Mouse (Mus musculus): ENCODE results near the gene Btbd1.
"Not testable (repeated sequence)": the region's sequence is repeated elsewhere in the genome, so short reads cannot be mapped to it uniquely, and the experiment has no call there.

Btbd1 gene

GRCm38 (mm10) chr7:81849633-81850032 is 20.4 kb upstream of the Btbd1 start:
- DNase-seq (ENCODE audit: low spot score) = no peak

GRCm38 (mm10) chr7:81849214-81849613 is 20.0 kb upstream of the Btbd1 start:
- DNase-seq (ENCODE audit: low spot score) = no peak

GRCm38 (mm10) chr7:81847777-81848176 is 18.5 kb upstream of the Btbd1 start:
- no peak for DNase-seq (ENCODE audit: low spot score)

- no peak for DNase-seq (ENCODE audit: low spot score)
Measured at GRCm38 (mm10) chr7:81847010-81847409, 17.8 kb upstream of the Btbd1 start.

GRCm38 (mm10) chr7:81846008-81846407 is 16.8 kb upstream of the Btbd1 start:
- DNase-seq (ENCODE audit: low spot score) = no peak

GRCm38 (mm10) chr7:81845313-81845712 is 16.1 kb upstream of the Btbd1 start:
- DNase-seq (ENCODE audit: low spot score) = no peak

GRCm38 (mm10) chr7:81844801-81845200 is 15.6 kb upstream of the Btbd1 start:
- no peak for DNase-seq (ENCODE audit: low spot score)

GRCm38 (mm10) chr7:81843903-81844302 is 14.7 kb upstream of the Btbd1 start:
- DNase-seq (ENCODE audit: low spot score) = no peak

GRCm38 (mm10) chr7:81842998-81843397 is 13.8 kb upstream of the Btbd1 start:
- no peak for DNase-seq (ENCODE audit: low spot score)

GRCm38 (mm10) chr7:81842141-81842540 is 12.9 kb upstream of the Btbd1 start:
- DNase-seq (ENCODE audit: low spot score) = no peak

GRCm38 (mm10) chr7:81841439-81841838 is 12.2 kb upstream of the Btbd1 start:
- no peak for DNase-seq (ENCODE audit: low spot score)

GRCm38 (mm10) chr7:81840661-81841181 is 11.5 kb upstream of the Btbd1 start:
- no peak for DNase-seq (ENCODE audit: low spot score)

GRCm38 (mm10) chr7:81839746-81840145 is 10.5 kb upstream of the Btbd1 start:
- no peak for DNase-seq (ENCODE audit: low spot score)

- not testable (repeated sequence) for DNase-seq (ENCODE audit: low spot score)
Measured at GRCm38 (mm10) chr7:81837771-81838170, 8.5 kb upstream of the Btbd1 start.

GRCm38 (mm10) chr7:81835430-81835829 is 6.2 kb upstream of the Btbd1 start:
- no peak for DNase-seq (ENCODE audit: low spot score)

GRCm38 (mm10) chr7:81834847-81835246 is 5.6 kb upstream of the Btbd1 start:
- DNase-seq (ENCODE audit: low spot score) = no peak

GRCm38 (mm10) chr7:81828681-81829378 is 401 bp downstream of the Btbd1 start:
- DNase-seq (ENCODE audit: low spot score) = peak; percentile 17

GRCm38 (mm10) chr7:81827806-81828667 is 1.2 kb downstream of the Btbd1 start:
- peak; percentile 31 for DNase-seq (ENCODE audit: low spot score)

- DNase-seq (ENCODE audit: low spot score) = peak; percentile 16
Measured at GRCm38 (mm10) chr7:81825381-81825780, 3.9 kb downstream of the Btbd1 start.

GRCm38 (mm10) chr7:81824906-81825305 is 4.3 kb downstream of the Btbd1 start:
- DNase-seq (ENCODE audit: low spot score) = no peak

- no peak for DNase-seq (ENCODE audit: low spot score)
Measured at GRCm38 (mm10) chr7:81806067-81806466, 23.2 kb downstream of the Btbd1 start.

- peak; percentile 88 for DNase-seq (ENCODE audit: low spot score)
Measured at GRCm38 (mm10) chr7:81789095-81789757, 40.0 kb downstream of the Btbd1 start, which contains the start of gene 3110040N11Rik. Gene 3110040N11Rik, minus strand, starts transcription at chr7:81789478.

Data from adipocyte (in vitro differentiated cells).